ENCODE assay signal across 9 mouse cellular contexts in genomic region chr19:5098363-5099143, GRCm38 (mm10). TPM values are rescaled to one million over a fixed set of nuclear protein-coding genes. Genes with fewer than 3 reads are reported as not detected.
DNase-seq lines count a peak whose midpoint lies in the region; TF ChIP-seq lines count a peak whose summit lies in the region.
"Had no signal": no experiment of that assay in that cellular context is flagged by ENCODE, and none has a peak within 500 bp of the region (broad histone marks: within the 10 kb centered on the region; RNA-seq: fewer than 3 reads in every experiment).

Cnih2 (minus strand) TSS chr19:5098521.

- no peak for TF ChIP-seq CTCF in MEL (IDR thresholded peaks at IDR 0.05 in 2 of 3, conservative IDR thresholded peaks at IDR 0.05 in 1 of 3; ENCODE audit: control insufficient read depth in 1 of 3, insufficient read depth in 1 of 3, low read depth in 2 of 3, low read length in 3 of 3, poor library complexity in 1 of 3, severe bottlenecking in 1 of 3)

- peak in 1 of 2 experiments; percentile 21; a peak in 1 of 4 replicates for TF ChIP-seq POLR2A in MEL (IDR thresholded peaks at IDR 0.05; ENCODE audit: control insufficient read depth in 1 of 2, insufficient read depth in 1 of 2, low read depth in 1 of 2, low read length in 2 of 2, poor library complexity in 1 of 2)

- H3K4me1 ChIP-seq in MEL (ENCODE audit: control insufficient read depth in 1 of 2, insufficient read depth in 2 of 2, low read length in 2 of 2): peaks cover 0 to 12% of the 10 kb centered on the region in 2 experiments; a peak in 2 of 4 replicates
- H3K4me1 ChIP-seq in embryonic facial prominence, embryonic 10.5 days: peaks cover 63% of the 10 kb centered on the region

- H3K9me3 ChIP-seq in MEL (replicated peaks; ENCODE audit: insufficient read depth, low read length): no peaks in the 10 kb centered on the region
- no peaks in the 10 kb centered on the region for H3K9me3 ChIP-seq in embryonic facial prominence, embryonic 10.5 days

- H3K9ac ChIP-seq in MEL (ENCODE audit: control insufficient read depth, low read depth, low read length, poor library complexity, severe bottlenecking): peak within 1 kb of the TSS; percentile 61

- no peak for TF ChIP-seq EP300 in MEL (IDR thresholded peaks at IDR 0.05; ENCODE audit: low read depth in 1 of 2, low read length in 2 of 2)

- intact Hi-C loops in heart, postnatal 14 days (cut with DNase I): no loop called here

- DNase-seq in frontal cortex, adult 2 months (ENCODE audit: extremely low spot score in 1 of 2, low spot score in 1 of 2): peak in 1 of 2 experiments; percentile 75
- DNase-seq in frontal cortex, postnatal 14 days (ENCODE audit: low spot score in 2 of 2): no peak
- peak; percentile 61 for DNase-seq in MEL (ENCODE audit: low read depth, low spot score)
- DNase-seq in embryonic facial prominence, embryonic 10.5 days (ENCODE audit: low spot score): peak; percentile 83
- peak; percentile 73 to 76 for DNase-seq in heart, postnatal 14 days
- peak in 1 of 2 experiments; percentile 71 for DNase-seq in layer of hippocampus, postnatal 14 days (ENCODE audit: low spot score in 2 of 2)
- DNase-seq in lung, postnatal 36 days: peak; percentile 62
- DNase-seq in spleen, postnatal 4 days (ENCODE audit: low spot score in 2 of 2): peak; percentile 47 to 79

- H3K27me3 ChIP-seq in MEL (ENCODE audit: control insufficient read depth in 1 of 2, insufficient read depth in 2 of 2, low read length in 2 of 2): no peaks in the 10 kb centered on the region
- H3K27me3 ChIP-seq in embryonic facial prominence, embryonic 10.5 days (replicated peaks; ENCODE audit: low read depth, poor library complexity, severe bottlenecking): peaks cover 21% of the 10 kb centered on the region
- H3K27me3 ChIP-seq: Patski had no signal

- whole genome bisulfite sequencing in embryonic facial prominence, embryonic 10.5 days: 3% methylated on average over 48 of the region's 48 CpGs

- peaks cover 0 to 4% of the 10 kb centered on the region in 2 experiments; a peak in 2 of 4 replicates for H3K36me3 ChIP-seq in MEL (ENCODE audit: control insufficient read depth in 1 of 2, insufficient read depth in 2 of 2, low read length in 2 of 2)
- peaks cover 51% of the 10 kb centered on the region for H3K36me3 ChIP-seq in embryonic facial prominence, embryonic 10.5 days (replicated peaks)

- H3K79me2 ChIP-seq in MEL (ENCODE audit: control insufficient read depth, insufficient read depth, low read length, poor library complexity): no peaks in the 10 kb centered on the region

- TF ChIP-seq RAD21 in MEL (IDR thresholded peaks at IDR 0.05; ENCODE audit: low read depth, low read length): no peak

- peak within 1 kb of the TSS in 1 of 2 experiments; percentile 3; a peak in 1 of 4 replicates for H3K4me3 ChIP-seq in MEL (ENCODE audit: control insufficient read depth in 1 of 2, insufficient read depth in 1 of 2, low read depth in 2 of 2, low read length in 2 of 2)
- peak within 1 kb of the TSS; percentile 80 for H3K4me3 ChIP-seq in embryonic facial prominence, embryonic 10.5 days

- no peak within 1 kb of the TSS for H3K27ac ChIP-seq in MEL (ENCODE audit: control insufficient read depth, low read depth, low read length)
- peak within 1 kb of the TSS; percentile 92 for H3K27ac ChIP-seq in embryonic facial prominence, embryonic 10.5 days (replicated peaks)

TF ChIP-seq in MEL, 35 proteins besides CTCF, POLR2A, EP300 and RAD21:
- no peak for TF ChIP-seq ELF1 (IDR thresholded peaks at IDR 0.05; ENCODE audit: low read depth, low read length)
- TF ChIP-seq ZMIZ1 (IDR thresholded peaks at IDR 0.05; ENCODE audit: low read depth, low read length): 0 out of 2 replicates have a peak, but pooled peaks have one; percentile 6
- no peak for TF ChIP-seq RCOR1 (IDR thresholded peaks at IDR 0.05; ENCODE audit: low read depth, low read length)
- TF ChIP-seq USF2 (IDR thresholded peaks at IDR 0.05; ENCODE audit: borderline replicate concordance in 1 of 2, insufficient read depth in 1 of 2, low read depth in 1 of 2, low read length in 2 of 2): no peak
- no peak for TF ChIP-seq TAL1 (IDR thresholded peaks at IDR 0.05; ENCODE audit: low read length)
- peak; percentile 54; the same call in 1 of the 2 replicates for TF ChIP-seq POLR2AphosphoS2 (IDR thresholded peaks at IDR 0.05; ENCODE audit: low read length)
- no peak for TF ChIP-seq MAZ (IDR thresholded peaks at IDR 0.05; ENCODE audit: low read depth, low read length)
- no peak for TF ChIP-seq TCF12 (IDR thresholded peaks at IDR 0.05; ENCODE audit: low read depth, low read length)
- no peak for TF ChIP-seq NELFE (IDR thresholded peaks at IDR 0.05; ENCODE audit: low read depth, low read length)
- no peak for TF ChIP-seq MYB (IDR thresholded peaks at IDR 0.05; ENCODE audit: low read depth, low read length)

RNA-seq across cellular contexts. Expression of gene Cnih2, which starts in this region (rescaled TPM):
- 383 and 422 TPM in 2 replicates for polyA plus RNA-seq in frontal cortex, adult 2 months (2012; rRNA removed)
- total RNA-seq in MEL (2012; rRNA removed): 0.65 and 1.0 TPM in 2 replicates
- polyA plus RNA-seq in MEL (2012; ENCODE audit: insufficient read depth in 1 of 2, insufficient read length in 2 of 2, low read depth in 1 of 2, low replicate concordance in 2 of 2, missing spikeins in 1 of 2): 1 to 10 TPM in 1 of 2 experiments, not detected in 1; 2.7 TPM
- polyA plus RNA-seq in embryonic facial prominence, embryonic 10.5 days (2016; fragmentation: Nextera tagmentation; extraction: Ambion mirVana): 28.4 and 31.7 TPM in 2 replicates
- total RNA-seq in heart, postnatal 14 days (2021): under 1 TPM in 1 of 2 experiments, not detected in 1; 0.63 TPM
- 100 to 1,000 TPM; 783 to 856 TPM for total RNA-seq in layer of hippocampus, postnatal 14 days (2021)

Comparison
In these comparisons a context has a peak if more than half of its experiments do, and no peak if none do; other contexts are left out.
1. RNA of gene Cnih2 (total RNA-seq): 783 to 856 TPM in layer of hippocampus, postnatal 14 days; 0.65 to 1.0 TPM in MEL and 0.63 TPM in heart, postnatal 14 days; every median in the first group is over 100 times any median in the second.
2. RNA of gene Cnih2 (polyA plus RNA-seq): 383 to 422 TPM in frontal cortex, adult 2 months; 28.4 to 31.7 TPM in embryonic facial prominence, embryonic 10.5 days and 2.7 TPM in MEL; every median in the first group is over 10 times any median in the second.
3. Peak in DNase-seq in heart, postnatal 14 days; RNA of the gene not detected or under 1 TPM.
4. DNase-seq: peak in MEL (single experiment), embryonic facial prominence, embryonic 10.5 days (single experiment), lung, postnatal 36 days (single experiment) and spleen, postnatal 4 days (2 of 2); none in frontal cortex, postnatal 14 days (0 of 2).